Mouse (Mus musculus) urinary bladder, postnatal 25 days (tissue): ENCODE measurements around the gene Popdc2.

ENCODE experiments used
- DNase-seq: peaks from one replicate; pipeline ENCODE4 v3.0.0; 2022; ENCODE audit warnings: low spot score

Popdc2 gene

DNA sequence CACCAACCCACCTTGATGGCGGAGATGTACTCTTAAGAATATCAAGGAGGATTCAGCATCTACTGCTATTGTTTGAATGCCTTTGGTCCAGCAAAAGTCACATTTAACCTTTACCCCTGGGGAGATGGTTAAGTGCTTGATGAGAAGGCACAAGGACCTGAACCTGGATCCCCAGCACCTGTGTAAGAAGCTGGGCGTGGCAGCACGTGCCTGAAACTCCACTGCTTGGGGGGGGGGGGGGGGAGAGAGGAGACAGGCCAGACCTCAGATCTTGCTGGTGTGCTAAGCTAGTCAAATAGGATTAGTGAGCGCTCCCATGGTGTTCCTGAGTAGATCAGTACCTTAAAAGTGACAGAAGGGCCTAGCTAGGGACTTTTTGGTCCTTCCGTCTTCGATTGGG lies 39.5 kb downstream of the Popdc2 start:
- no peak for DNase-seq

DNA sequence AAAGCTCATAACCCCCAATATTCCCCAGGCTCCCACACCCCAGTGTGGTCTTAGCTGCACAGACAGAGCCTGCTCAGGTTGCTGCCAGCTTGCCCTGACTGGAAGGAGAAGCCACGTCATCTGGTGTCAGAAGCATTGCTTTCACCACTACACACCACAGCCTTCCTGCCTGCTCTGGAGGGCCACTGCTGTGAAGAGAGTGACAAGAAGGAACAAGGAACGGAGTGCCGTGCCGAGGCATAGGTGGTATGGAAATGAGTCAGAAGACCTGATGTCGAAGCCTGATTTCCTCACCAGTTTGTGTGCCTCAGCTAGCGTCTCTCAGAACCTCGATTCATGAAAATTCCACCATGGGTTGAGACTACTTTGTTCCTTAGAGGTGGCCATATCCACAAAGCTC lies 41.6 kb downstream of the Popdc2 start:
- DNase-seq: no peak

DNA sequence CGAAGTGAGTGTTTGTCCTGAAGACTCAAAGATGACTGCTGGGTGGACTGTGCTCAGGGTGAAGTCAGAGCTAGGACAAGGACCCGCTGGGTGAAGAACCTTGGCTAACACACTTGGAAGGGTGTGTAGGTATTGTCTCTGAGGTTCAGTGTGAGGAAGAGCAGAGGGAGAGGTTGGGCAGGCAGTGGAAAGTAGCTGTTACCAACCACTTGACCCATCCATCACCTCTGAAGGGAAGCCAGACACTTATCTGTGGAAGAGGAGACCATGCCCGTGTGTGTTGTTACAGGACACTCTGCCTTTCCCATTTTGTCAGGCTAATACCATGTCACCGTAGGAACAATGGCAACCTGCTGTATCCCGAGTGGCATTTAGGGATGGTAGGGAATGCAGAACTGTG lies 44.3 kb downstream of the Popdc2 start:
- no peak for DNase-seq

DNA sequence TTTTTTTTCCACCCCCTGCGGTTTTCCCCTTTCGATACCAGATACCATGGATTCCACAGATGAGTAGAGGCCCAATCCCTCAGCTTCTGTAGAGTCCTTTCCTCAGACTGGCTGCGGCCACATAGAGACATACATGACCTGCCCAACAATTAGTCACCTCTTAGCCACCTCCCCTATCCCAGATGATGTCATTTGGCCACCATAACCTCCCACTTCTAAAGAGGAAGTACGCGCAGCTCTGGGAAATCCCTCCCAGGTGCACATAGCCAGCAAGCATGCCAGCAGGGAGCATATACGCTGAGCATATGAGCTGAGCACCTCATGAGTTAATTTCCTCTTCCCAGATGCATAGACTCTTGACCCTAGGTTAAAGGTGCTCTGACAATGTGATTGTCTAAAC lies 44.7 kb downstream of the Popdc2 start:
- no peak for DNase-seq

DNA sequence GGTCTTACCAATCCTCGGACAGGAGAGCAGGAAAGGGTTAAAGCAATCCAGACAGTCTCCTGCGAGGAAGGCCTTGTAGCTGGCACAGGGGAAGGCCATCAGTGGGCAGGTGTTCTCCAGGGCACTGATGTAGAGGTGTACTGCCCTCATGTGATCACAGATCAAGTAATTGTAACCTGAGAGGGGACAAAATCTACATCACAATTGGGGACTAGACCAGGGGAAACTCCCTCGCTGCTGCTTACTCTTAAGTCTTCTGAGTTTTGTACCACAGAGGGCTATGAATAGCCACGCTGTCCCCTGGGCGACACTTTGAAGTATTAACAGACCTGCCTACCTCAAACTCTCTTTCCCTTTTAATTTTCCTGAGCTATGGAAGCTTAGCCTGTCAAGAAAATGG lies 45.6 kb downstream of the Popdc2 start:
- DNase-seq: no peak

DNA sequence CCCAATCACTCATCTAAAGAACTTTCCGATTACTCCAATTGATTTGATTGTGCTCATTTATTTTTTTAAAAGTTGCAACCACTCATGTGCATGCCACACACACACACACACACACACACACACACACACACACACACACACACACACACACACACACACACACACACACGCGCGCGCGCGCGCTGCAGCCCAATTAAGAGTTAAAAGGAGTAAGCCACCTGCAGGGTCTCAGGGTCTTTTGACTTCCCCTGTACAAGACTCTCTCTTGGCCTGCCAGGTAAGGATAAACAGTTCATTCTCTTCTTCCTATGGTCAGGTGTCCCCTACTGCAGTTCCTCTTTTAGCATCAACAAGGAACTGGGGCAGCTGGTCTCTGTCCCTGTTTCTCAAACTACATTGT lies 46.4 kb downstream of the Popdc2 start:
- DNase-seq: no peak

DNA sequence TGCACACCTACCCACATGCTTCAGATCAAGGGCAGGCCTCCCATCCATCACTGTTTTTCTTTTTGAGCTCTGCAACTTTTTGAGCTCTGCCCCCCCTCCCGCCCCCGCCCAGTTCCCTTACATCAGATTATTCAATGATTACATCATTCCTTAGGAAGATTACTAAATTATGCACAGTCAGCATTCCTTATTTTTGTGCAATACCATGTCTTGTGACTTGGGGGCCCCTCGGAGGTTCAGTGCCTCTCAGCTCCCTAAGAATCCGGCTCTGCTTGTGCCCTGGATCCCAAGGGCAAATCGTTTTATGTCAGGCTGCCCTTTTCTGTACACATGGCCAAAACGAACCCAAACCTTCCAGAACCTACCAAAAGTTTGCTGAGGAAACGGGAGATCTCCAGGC lies 52.9 kb downstream of the Popdc2 start:
- no peak for DNase-seq

DNA sequence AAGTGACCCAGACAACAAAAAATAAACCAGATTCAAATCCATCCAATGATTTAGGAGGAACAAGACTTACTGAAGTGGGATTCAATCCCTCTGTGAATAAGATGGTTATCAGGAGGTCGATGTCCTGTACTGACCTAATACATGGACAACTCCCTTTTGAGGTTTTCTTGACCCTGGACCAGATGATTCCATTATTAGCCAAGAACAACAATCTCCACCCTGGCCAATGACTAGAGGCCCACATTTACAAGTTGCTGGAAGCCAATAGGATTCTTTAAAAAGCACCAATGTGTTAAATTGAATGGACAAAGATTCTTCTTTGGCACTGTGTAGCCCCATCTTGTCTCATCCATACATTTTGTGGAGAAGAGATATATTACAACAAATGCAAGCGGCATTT lies 63.4 kb downstream of the Popdc2 start:
- DNase-seq: no peak

DNA sequence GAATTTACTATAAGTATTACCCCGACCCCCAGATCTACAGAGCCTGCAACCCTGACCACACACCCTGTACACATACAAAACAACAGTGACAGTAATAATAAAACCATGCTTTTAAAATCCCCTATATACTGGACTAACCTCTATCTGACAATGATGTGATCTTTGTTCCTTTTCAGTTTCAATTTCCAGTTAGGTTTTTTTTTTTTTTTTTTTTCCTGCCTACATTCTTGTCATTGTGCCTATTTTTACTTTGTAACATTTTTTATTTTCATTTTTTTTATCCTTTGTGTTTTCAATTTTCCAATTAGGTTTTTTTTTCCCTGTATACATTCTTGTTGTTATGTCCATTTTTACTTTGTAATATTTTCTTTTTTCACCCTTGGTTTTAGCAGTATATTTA lies 63.8 kb downstream of the Popdc2 start:
- no peak for DNase-seq
